Mouse (Mus musculus) kidney, adult 2 months (tissue): ENCODE results near the gene E130208F15Rik. TPM values are rescaled to one million over a fixed set of nuclear protein-coding genes. Genes with fewer than 3 reads are reported as not detected.
A peak's percentile ranks its signal among the peaks of the same experiment; 100 is the strongest.

Experiments used
- DNase-seq: peaks from one replicate; pipeline ENCODE4 v3.0.0; 2021
- H3K27ac ChIP-seq: fragments of 200-500 bp; 2 replicates; pipeline ENCODE4 v1.5.1; 2012; ENCODE audit warnings: low read depth, low read length, control low read depth, inconsistent platforms; ENCODE audit not compliant: insufficient read depth
- H3K27me3 ChIP-seq: fragments of 200-500 bp; replicated peaks from 2 replicates; pipeline ENCODE4 v1.6.1; 2012; ENCODE audit warnings: mild to moderate bottlenecking, moderate library complexity, low read length, inconsistent platforms; ENCODE audit not compliant: control insufficient read depth, insufficient read depth
- H3K36me3 ChIP-seq: fragments of 200-500 bp; 2 replicates; pipeline ENCODE4 v1.6.1; 2012; ENCODE audit warnings: mild to moderate bottlenecking, moderate library complexity, low read length, inconsistent platforms; ENCODE audit not compliant: control insufficient read depth, insufficient read depth
- H3K4me1 ChIP-seq: fragments of 200-500 bp; 2 replicates; pipeline ENCODE4 v1.6.1; 2011; ENCODE audit warnings: low read length; ENCODE audit not compliant: control insufficient read depth, insufficient read depth
- H3K4me3 ChIP-seq: fragments of 200-500 bp; 2 replicates; pipeline ENCODE4 v1.5.1; 2011; ENCODE audit warnings: mild to moderate bottlenecking, low read depth, low read length, control low read depth; ENCODE audit not compliant: insufficient read depth
- CTCF ChIP-seq: fragments of 200-500 bp; conservative IDR thresholded peaks from 2 replicates; pipeline ENCODE4 v1.5.1; 2011; ENCODE audit warnings: low read depth, mild to moderate bottlenecking, control low read depth, low read length, moderate library complexity, mixed read lengths; ENCODE audit not compliant: insufficient read depth, insufficient read length
- POLR2A ChIP-seq: fragments of 200-500 bp; IDR thresholded peaks from one replicate; pipeline ENCODE4 v1.6.1; 2011; ENCODE audit warnings: low read depth, low read length, control low read depth
- WGBS: fragments of 180-500 bp; shearing (Covaris S2); methylation state at CpG from one replicate; pipeline ENCODE4 v1.1.7; 2018; 5-methylcytosine and 5-hydroxymethylcytosine counted together
- polyA plus RNA-seq: library from polyadenylated mRNA; depleted of rRNA; stranded (reverse); fragments of >200 nt; gene quantifications from 2 replicates; pipeline ENCODE4 v1.2.3, GENCODE M21; 2012

Gene E130208F15Rik
- polyA plus RNA-seq, 1 experiment, result 0.42 TPM

- 59% methylated on average over 2 of the region's 2 CpGs for WGBS
- peaks cover 26% of the 10 kb centered on the region; the same call in 1 of the 2 replicates for H3K4me1 ChIP-seq
- H3K36me3 ChIP-seq, result no peaks in the 10 kb centered on the region
- TF ChIP-seq POLR2A (no peak), CTCF (no peak)
- no peak overlapping the region for H3K4me3 ChIP-seq
- DNase-seq, result no peak
- peak overlapping the region; percentile 79 for H3K27ac ChIP-seq
- no peaks in the 10 kb centered on the region for H3K27me3 ChIP-seq
These were observed 594 bp upstream of the E130208F15Rik start for GRCm38 (mm10) chr7:30320946-30321345.

GRCm38 (mm10) chr7:30322285-30322667 is 736 bp downstream of the E130208F15Rik start:
- 1% methylated on average over 20 of the region's 20 CpGs for WGBS

DNA sequence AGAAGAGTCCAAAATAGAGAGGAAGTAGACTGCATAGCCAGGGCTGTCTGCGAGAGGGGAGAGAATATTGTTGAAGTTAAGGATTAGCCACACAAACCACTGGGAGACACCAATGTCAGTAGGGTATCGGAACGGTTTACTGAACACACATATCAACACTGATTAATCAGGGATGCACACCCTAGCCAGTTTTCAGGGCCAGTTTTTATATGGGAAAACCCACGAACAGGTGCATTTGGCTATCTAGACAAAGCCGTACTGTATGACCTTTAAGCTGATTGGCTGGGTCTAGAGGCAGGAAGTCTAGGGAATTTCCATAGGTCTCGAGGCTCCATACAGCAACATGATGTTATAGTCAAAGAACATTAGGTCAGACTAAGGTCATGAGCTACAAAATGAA is 1.3 kb downstream of the E130208F15Rik start:
- DNase-seq, result no peak
- Histone ChIP-seq H3K4me3 (peak overlapping the region; percentile 47), H3K4me1 (peaks cover 25% of the 10 kb centered on the region; the same call in 1 of the 2 replicates), H3K27me3 (no peaks in the 10 kb centered on the region), H3K36me3 (no peaks in the 10 kb centered on the region), H3K27ac (peak overlapping the region; percentile 92)
- no peak for TF ChIP-seq POLR2A
- no peak for TF ChIP-seq CTCF
- WGBS, result 17% methylated on average over 6 of the region's 6 CpGs

More at GRCm38 (mm10) chr7:30322285-30322667, 736 bp downstream of the E130208F15Rik start:
- H3K4me3 ChIP-seq, result peak overlapping the region; percentile 79
- peaks cover 26% of the 10 kb centered on the region; the same call in 1 of the 2 replicates for H3K4me1 ChIP-seq
- H3K27ac ChIP-seq, result peak overlapping the region; percentile 92
- H3K27me3 ChIP-seq, result no peaks in the 10 kb centered on the region
- peak; percentile 89 for TF ChIP-seq POLR2A
- TF ChIP-seq CTCF, result no peak
- no peaks in the 10 kb centered on the region for H3K36me3 ChIP-seq
- DNase-seq, result peak; percentile 99

DNA sequence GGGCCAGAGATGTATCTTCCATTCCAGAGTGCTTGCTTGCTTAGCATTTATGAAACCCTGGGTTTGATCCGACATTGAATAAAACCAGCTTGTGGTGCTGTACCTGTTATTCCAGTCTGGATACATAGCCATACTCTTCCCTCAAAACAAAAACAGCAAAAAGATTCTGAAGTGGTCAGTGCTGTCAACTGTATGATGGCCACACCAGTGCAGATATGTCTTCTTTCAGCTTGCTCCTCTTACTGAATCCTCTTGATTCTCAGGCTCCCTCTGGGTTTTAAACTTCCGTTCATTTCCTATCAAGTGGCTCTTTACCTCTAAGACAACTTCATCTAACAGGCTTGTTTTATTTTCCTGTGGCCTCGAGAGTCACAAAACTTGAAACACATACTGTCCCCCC is 2.3 kb downstream of the E130208F15Rik start, which contains the start of gene Sdhaf1:
Gene Sdhaf1 (minus strand): TSS at position 101 of the 400 bp plus-strand sequence.
- no peaks in the 10 kb centered on the region for H3K27me3 ChIP-seq
- H3K4me1 ChIP-seq, result peaks cover 19% of the 10 kb centered on the region; the same call in 1 of the 2 replicates
- peak within 1 kb of the TSS; percentile 92 for H3K27ac ChIP-seq
- WGBS, result 81% methylated on average over 3 of the region's 3 CpGs
- no peaks in the 10 kb centered on the region for H3K36me3 ChIP-seq
- H3K4me3 ChIP-seq, result peak within 1 kb of the TSS; percentile 47; the same call in 1 of the 2 replicates
- no peak for DNase-seq
- no peak for TF ChIP-seq CTCF
- TF ChIP-seq POLR2A, result no peak

DNA sequence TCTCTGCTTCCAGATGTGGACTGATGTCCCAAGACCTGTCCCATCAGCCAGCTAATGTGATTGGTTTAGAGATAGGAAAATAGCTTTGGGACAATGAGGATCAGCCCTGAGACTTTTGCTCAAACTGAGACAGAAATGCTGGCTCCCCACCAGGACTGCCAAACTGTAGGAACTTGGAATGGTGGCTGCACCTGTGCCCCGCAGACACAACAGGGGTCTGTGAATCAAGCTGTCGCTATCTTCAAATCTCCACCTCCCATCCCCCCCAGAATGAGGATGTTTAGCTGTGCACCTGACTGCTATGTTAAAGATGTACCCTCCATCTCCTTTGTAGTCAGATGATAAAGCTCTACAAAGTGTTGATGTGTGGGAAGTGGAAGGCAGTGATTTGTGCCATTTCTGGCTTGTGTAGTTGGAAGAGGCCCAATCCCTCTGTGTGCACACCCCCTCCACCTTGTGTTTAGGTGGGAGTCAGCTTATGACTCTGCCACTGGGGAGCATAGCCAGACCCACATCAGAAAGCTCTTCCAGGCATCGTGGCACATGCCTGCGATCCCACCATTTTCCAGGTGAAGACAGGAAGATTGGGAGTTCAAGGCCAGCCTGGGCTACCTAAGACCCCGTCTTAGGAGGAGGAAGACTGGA is 2.9 kb downstream of the E130208F15Rik start:
- Histone ChIP-seq H3K27ac (no peak overlapping the region), H3K4me1 (peaks cover 18% of the 10 kb centered on the region; the same call in 1 of the 2 replicates), H3K27me3 (no peaks in the 10 kb centered on the region), H3K36me3 (no peaks in the 10 kb centered on the region), H3K4me3 (no peak overlapping the region)
- no peak for TF ChIP-seq POLR2A
- TF ChIP-seq CTCF, result no peak
- WGBS, result 89% methylated on average over 5 of the region's 5 CpGs
- DNase-seq, result no peak

DNA sequence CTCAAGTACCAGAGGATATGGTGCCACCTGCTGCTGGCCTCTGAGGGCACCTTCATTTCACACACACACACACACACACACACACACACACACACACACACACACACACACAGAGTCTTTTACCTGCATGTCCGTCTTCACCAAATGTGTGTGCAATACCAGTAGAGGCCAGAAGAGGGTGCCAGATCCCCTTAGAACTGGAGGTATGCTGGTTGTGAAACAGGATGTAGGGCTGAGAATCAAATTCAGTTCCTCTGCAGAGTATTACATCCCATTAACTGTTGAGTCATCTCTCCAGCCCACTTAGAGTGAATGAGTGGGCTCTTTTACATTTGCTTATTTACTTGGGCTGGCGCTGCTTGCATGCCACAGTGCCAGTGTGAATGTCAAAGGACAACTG is 3.8 kb downstream of the E130208F15Rik start:
- no peaks in the 10 kb centered on the region for H3K27me3 ChIP-seq
- 67% methylated on average over 2 of the region's 2 CpGs for WGBS
- no peak for TF ChIP-seq POLR2A
- peak; percentile 54 for TF ChIP-seq CTCF
- no peak overlapping the region for H3K4me3 ChIP-seq
- DNase-seq, result peak; percentile 61
- H3K36me3 ChIP-seq, result no peaks in the 10 kb centered on the region
- no peak overlapping the region for H3K27ac ChIP-seq
- peaks cover 16% of the 10 kb centered on the region; the same call in 1 of the 2 replicates for H3K4me1 ChIP-seq

DNA sequence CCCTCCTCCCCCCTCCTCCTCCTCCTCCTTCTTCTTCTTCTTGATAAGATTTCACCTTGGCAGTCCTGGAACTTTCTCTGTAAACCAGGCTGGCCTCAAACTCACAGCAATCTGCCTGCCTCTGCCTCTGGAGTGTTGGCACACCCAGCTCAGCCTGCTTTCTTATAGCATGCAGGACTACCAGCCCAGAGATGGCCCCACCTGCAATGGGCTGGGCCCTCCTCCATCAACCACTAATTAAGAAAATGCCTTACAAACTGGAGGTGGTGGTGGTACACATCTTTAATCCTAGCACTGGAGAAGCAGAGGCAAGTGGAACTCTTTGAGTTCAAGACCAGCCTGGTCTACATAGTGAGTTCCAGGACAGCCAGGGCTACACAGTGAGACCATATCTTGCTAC is 4.9 kb downstream of the E130208F15Rik start:
- Histone ChIP-seq H3K27ac (no peak overlapping the region), H3K4me1 (peaks cover 8% of the 10 kb centered on the region; the same call in 1 of the 2 replicates), H3K4me3 (no peak overlapping the region), H3K27me3 (no peaks in the 10 kb centered on the region), H3K36me3 (no peaks in the 10 kb centered on the region)
- TF ChIP-seq CTCF (no peak), POLR2A (no peak)
- no peak for DNase-seq
